Mouse (Mus musculus) CH12.LX (cell line): Measurements from ENCODE around the gene Ccdc86.

ENCODE experiments used
- MAX ChIP-seq: IDR thresholded peaks from 2 replicates; pipeline ENCODE4 v1.6.1; 2011; ENCODE audit warnings: low read length, improper control_type of control experiment
- RCOR1 ChIP-seq: conservative IDR thresholded peaks from 2 replicates; pipeline ENCODE4 v1.6.1; 2012; ENCODE audit warnings: low read depth, mild to moderate bottlenecking, inconsistent platforms, low read length, improper control_type of control experiment
- ZC3H11A ChIP-seq: IDR thresholded peaks from 2 replicates; pipeline ENCODE4 v1.6.1; 2012; ENCODE audit warnings: low read depth, mild to moderate bottlenecking, inconsistent platforms, low read length, improper control_type of control experiment

DNA sequence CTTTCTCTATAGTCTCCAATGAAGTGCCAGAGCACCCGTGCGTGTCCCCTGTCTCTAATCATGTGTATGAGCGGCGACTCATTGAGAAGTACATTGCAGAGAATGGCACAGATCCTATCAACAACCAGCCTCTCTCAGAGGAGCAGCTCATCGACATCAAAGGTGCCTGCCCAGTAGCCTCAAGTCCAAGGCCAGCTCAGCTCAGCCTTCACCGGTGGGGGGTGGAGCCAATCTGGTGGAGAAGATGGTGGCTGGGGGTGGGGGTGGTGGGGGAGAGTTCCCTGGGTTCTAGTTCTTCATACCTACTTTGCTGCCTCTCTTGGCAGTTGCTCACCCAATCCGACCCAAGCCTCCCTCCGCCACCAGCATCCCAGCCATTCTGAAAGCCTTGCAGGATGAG, 51.6 kb downstream of the Ccdc86 start:
- TF ChIP-seq MAX (no peak), RCOR1 (no peak), ZC3H11A (no peak)
